Mouse (Mus musculus): ENCODE results near the gene Hoxa6. TPM values are rescaled to one million over a fixed set of nuclear protein-coding genes. Genes with fewer than 3 reads are reported as not detected.
A peak's percentile ranks its signal among the peaks of the same experiment; 100 is the strongest.

The Hoxa6 gene
- polyA plus RNA-seq, 1 experiment = 1.7 TPM

- no peak for TF ChIP-seq POLR2A (IDR thresholded peaks at IDR 0.05; ENCODE audit: borderline replicate concordance, extremely low read depth, low read depth, low read length)
- no peak for TF ChIP-seq CTCF (IDR thresholded peaks at IDR 0.05; ENCODE audit: insufficient read depth, low read length)
- Histone ChIP-seq H3K4me3 (replicated peaks; ENCODE audit: extremely low read depth, low read depth, low read length) (peak overlapping the region; percentile 54), H3K4me1 (ENCODE audit: control insufficient read depth, insufficient read depth, low read length) (peaks cover 14% of the 10 kb centered on the region)
- WGBS = 4% methylated on average over 60 of the region's 60 CpGs
- no peak for DNase-seq
Observed at GRCm38 (mm10) chr6:52216691-52217458, 8.4 kb upstream of the Hoxa6 start.

DNA sequence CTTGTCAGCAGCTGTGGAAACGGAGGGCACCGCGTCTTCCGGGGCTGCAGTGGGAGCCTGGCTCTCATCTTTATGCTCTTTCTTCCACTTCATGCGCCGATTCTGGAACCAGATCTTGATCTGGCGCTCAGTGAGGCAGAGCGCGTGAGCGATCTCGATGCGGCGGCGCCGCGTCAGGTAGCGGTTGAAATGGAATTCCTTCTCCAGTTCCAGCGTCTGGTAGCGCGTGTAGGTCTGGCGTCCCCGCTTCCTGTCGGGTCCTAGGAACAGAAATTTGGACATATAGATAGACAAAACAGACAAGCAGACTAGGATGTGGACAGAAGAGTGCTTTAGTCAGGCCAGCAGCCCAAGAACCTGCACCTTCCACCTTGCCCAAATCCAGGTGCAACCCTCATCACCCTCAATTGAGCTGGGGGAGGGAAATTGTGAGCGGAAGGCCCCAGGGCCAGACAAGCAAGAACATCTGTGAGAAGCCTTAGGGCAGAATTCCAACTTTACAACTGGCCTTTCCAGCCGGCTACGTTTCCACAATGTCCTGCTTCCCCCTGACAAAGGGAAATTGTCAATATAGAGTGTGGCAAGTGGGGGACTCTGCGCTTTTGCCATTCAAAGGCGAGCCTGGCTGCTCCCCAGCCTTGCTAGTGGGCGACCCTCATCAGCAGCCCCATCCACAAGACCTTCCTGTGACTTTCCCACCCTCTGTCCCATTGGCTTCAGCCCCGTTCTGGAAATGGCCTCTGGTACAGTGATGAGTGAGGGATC lies 7.4 kb upstream of the Hoxa6 start:
- no peak for DNase-seq
- H3K4me1 ChIP-seq (ENCODE audit: control insufficient read depth, insufficient read depth, low read length) = peaks cover 12% of the 10 kb centered on the region
- TF ChIP-seq CTCF (IDR thresholded peaks at IDR 0.05; ENCODE audit: insufficient read depth, low read length) (no peak), POLR2A (IDR thresholded peaks at IDR 0.05; ENCODE audit: borderline replicate concordance, extremely low read depth, low read depth, low read length) (no peak)
- no peak overlapping the region for H3K4me3 ChIP-seq (replicated peaks; ENCODE audit: extremely low read depth, low read depth, low read length)
- 19% methylated on average over 30 of the region's 30 CpGs for WGBS

DNA sequence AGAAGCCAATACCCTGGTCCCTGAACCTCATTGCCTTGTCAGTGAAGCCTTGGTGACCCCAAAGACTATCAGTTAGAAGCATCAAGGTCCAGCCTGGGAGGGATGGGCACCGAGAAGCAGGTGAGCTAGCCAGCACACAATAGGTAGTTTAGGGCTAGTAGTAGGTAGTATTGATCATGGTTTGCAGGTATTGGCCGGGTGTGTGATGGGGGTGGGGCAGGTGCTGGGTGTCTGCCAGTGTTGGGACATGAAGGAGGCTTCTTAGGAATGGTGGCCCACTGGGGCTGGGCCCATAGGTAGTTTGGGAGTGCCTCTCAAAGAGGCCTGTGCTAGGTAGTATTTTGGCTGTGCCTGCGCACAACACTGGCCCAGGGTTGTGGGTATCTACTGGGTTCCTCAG lies 6.5 kb upstream of the Hoxa6 start:
- 50% methylated on average over 3 of the region's 3 CpGs for WGBS
- H3K4me1 ChIP-seq (ENCODE audit: control insufficient read depth, insufficient read depth, low read length) = peaks cover 12% of the 10 kb centered on the region
- no peak overlapping the region for H3K4me3 ChIP-seq (replicated peaks; ENCODE audit: extremely low read depth, low read depth, low read length)
- TF ChIP-seq POLR2A (IDR thresholded peaks at IDR 0.05; ENCODE audit: borderline replicate concordance, extremely low read depth, low read depth, low read length) (no peak), CTCF (IDR thresholded peaks at IDR 0.05; ENCODE audit: insufficient read depth, low read length) (no peak)
- no peak for DNase-seq

GRCm38 (mm10) chr6:52214271-52214670 lies 5.7 kb upstream of the Hoxa6 start:
- Histone ChIP-seq H3K4me3 (replicated peaks; ENCODE audit: extremely low read depth, low read depth, low read length) (no peak overlapping the region), H3K4me1 (ENCODE audit: control insufficient read depth, insufficient read depth, low read length) (peaks cover 12% of the 10 kb centered on the region)
- TF ChIP-seq CTCF (IDR thresholded peaks at IDR 0.05; ENCODE audit: insufficient read depth, low read length) = no peak
- no peak for TF ChIP-seq POLR2A (IDR thresholded peaks at IDR 0.05; ENCODE audit: borderline replicate concordance, extremely low read depth, low read depth, low read length)
- WGBS = 38% methylated on average over 5 of the region's 5 CpGs
- DNase-seq = no peak

DNA sequence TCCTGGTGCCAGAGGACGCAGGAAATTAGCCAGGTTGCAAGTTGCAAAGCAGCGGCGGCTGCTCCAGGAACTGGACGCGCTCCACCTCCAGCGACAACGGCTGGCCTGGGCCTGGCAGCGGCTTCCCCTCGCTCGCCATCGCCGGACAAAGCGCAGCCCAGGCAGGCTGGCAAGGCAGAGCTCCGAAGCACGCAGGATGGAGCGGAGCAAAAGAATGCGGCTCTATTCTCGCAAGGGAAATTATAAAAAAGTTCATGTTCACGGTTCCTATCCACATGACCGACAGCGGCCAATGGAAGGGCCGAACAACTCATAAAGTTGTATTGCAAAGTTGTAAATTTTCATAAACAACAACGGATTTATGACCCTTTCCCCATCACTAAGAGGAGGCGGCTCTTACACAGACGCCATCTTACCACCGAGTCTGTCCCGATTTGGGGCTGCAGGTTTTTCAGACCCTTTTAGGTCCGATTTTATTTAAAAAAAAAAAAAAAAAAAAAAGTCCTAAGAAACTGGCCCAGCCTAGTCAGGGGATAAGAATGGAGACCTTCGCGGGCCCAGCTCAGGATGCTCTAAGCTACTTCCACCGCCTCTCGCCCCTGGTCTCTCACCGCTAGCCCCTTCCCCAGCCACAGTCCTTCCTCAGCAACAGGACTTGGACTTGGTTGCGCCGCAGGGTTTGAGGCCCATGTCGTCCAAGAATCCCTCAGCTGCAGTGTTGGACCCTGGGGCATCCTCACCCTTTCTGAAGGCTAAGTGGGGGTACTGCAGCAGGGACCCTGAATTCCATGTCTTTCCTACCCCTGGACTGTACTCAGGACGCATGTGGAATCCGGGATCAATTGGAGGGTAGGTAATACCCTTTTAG lies 4.8 kb upstream of the Hoxa6 start, which contains the start of the genes Hoxa3 and Gm28308:
Gene Hoxa3 (minus strand): TSS at position 218 of the 868 bp plus-strand sequence.
Gene Gm28308 (minus strand): TSS at position 221 of the 868 bp plus-strand sequence.
- TF ChIP-seq CTCF (IDR thresholded peaks at IDR 0.05; ENCODE audit: insufficient read depth, low read length) (no peak), POLR2A (IDR thresholded peaks at IDR 0.05; ENCODE audit: borderline replicate concordance, extremely low read depth, low read depth, low read length) (peak; percentile 40; the same call in 1 of the 2 replicates)
- Histone ChIP-seq H3K4me3 (replicated peaks; ENCODE audit: extremely low read depth, low read depth, low read length) (peak within 1 kb of the TSS; percentile 69), H3K4me1 (ENCODE audit: control insufficient read depth, insufficient read depth, low read length) (peaks cover 15% of the 10 kb centered on the region)
- DNase-seq = no peak
- WGBS = 11% methylated on average over 38 of the region's 38 CpGs

DNA sequence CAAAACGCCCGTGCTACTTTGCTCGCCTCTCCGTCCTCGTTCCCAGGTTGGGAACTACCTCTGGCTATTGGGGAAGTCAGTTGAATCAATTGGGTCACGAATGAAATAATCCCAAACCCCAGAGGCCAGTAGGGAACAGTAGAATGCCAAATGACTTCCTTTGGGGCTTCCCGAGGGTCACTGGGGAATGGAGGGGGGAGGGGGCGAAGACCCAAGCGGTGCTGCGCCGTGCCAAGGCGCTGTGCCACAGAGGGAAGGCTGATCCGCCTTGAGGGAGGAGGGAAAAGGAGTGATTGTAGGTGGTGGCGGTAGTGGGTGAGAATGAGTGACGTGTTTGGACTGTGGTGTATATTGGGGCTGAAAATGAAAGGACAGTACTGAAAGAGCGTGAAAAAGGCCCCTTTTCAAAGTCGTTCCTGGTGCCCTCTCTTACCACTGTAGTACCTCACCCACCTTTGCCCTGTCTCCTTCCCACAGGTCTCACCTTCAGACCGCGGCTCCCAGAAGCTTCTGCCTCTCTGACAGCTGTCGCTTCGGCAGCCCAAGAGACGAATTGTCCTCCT lies 4.1 kb upstream of the Hoxa6 start:
- Histone ChIP-seq H3K4me3 (replicated peaks; ENCODE audit: extremely low read depth, low read depth, low read length) (peak overlapping the region; percentile 69), H3K4me1 (ENCODE audit: control insufficient read depth, insufficient read depth, low read length) (peaks cover 15% of the 10 kb centered on the region)
- TF ChIP-seq CTCF (IDR thresholded peaks at IDR 0.05; ENCODE audit: insufficient read depth, low read length) = no peak
- no peak for TF ChIP-seq POLR2A (IDR thresholded peaks at IDR 0.05; ENCODE audit: borderline replicate concordance, extremely low read depth, low read depth, low read length)
- no peak for DNase-seq
- 6% methylated on average over 22 of the region's 22 CpGs for WGBS

DNA sequence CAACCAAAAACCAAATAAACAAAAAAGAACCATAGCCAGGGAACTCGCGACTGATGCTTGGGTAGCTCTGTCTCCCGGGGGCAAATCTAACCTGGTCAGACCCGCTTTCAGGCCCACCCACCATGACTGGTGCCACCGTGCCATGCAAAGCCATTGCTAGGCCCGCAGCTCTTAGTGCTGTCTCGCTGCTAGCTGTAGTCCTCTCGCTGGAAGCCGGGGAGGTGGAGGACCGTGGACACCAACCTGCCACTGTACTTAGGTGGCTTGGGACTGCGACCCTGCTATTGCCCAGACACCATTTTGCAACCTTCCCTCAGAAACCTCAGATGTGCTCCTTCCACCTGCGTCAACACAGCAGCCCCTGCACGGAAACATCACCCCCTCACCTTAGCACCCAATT lies 3.4 kb upstream of the Hoxa6 start:
- TF ChIP-seq CTCF (IDR thresholded peaks at IDR 0.05; ENCODE audit: insufficient read depth, low read length) = no peak
- no peak for TF ChIP-seq POLR2A (IDR thresholded peaks at IDR 0.05; ENCODE audit: borderline replicate concordance, extremely low read depth, low read depth, low read length)
- no peak for DNase-seq
- peak overlapping the region; percentile 69 for H3K4me3 ChIP-seq (replicated peaks; ENCODE audit: extremely low read depth, low read depth, low read length)
- 7% methylated on average over 13 of the region's 13 CpGs for WGBS
- H3K4me1 ChIP-seq (ENCODE audit: control insufficient read depth, insufficient read depth, low read length) = peaks cover 15% of the 10 kb centered on the region

DNA sequence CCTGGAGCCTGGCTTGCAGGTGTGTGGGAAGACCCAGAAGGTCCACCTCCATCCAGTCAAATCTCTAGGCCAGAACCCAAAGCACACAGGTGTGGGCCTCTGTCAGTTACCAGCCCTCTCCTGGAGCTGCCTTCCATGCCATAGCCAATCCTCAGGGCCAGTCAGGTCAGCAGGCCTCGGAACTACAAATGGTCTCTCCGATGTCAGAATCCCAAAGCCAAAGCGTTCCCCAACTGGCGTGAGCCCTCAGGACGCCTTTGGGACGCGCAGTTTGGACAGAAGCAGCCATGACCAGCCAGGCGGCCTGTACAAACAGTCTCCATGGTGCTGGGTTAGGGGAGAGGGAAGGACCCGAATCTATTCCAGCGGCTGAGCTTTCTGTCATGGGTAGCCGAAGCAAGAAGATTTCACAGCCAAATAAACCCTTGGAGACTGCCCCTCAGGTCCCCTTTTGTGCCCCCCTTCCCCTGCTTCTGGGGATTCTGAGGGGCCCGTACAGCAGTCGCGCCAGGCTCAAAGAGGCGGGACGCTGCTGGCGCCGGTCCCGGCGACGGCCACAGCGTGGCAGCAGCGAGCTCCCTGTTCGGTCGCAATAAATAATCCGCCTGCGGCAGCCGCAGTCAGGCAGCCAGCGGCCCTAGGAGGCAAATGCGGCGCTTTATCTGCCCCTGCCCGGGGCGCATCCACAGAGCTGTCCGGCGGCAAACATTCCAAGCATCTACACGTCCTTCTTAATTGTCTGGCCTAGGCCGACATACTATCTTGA lies 2.8 kb upstream of the Hoxa6 start:
- TF ChIP-seq CTCF (IDR thresholded peaks at IDR 0.05; ENCODE audit: insufficient read depth, low read length) (peak; percentile 44; the same call in 1 of the 2 replicates), POLR2A (IDR thresholded peaks at IDR 0.05; ENCODE audit: borderline replicate concordance, extremely low read depth, low read depth, low read length) (peak; percentile 51; the same call in 1 of the 2 replicates)
- WGBS = 4% methylated on average over 37 of the region's 37 CpGs
- Histone ChIP-seq H3K4me3 (replicated peaks; ENCODE audit: extremely low read depth, low read depth, low read length) (peak overlapping the region; percentile 69), H3K4me1 (ENCODE audit: control insufficient read depth, insufficient read depth, low read length) (peaks cover 15% of the 10 kb centered on the region)
- peak; percentile 81 for DNase-seq

Data from lung, adult 2 months (tissue).